Mouse (Mus musculus) Muller cell, postnatal 12 days (primary cell): ENCODE measurements around the gene Fndc3b.
"Not testable (repeated sequence)": the region's sequence is repeated elsewhere in the genome, so short reads cannot be mapped to it uniquely, and the experiment has no call there.

Source experiments
- DNase-seq: peaks from one replicate; pipeline ENCODE4 v3.0.0-alpha.2; 2015; ENCODE audit errors: inconsistent ontology term

Fndc3b gene

GRCm38 (mm10) chr3:27416786-27417185 is 294.3 kb downstream of the Fndc3b start:
- no peak for DNase-seq

GRCm38 (mm10) chr3:27413566-27413965 is 297.5 kb downstream of the Fndc3b start:
- no peak for DNase-seq

GRCm38 (mm10) chr3:27411286-27411685 is 299.8 kb downstream of the Fndc3b start:
- DNase-seq: no peak

- DNase-seq: no peak
These were observed 302.5 kb downstream of the Fndc3b start for GRCm38 (mm10) chr3:27408564-27408963.

- no peak for DNase-seq
These were observed 304.7 kb downstream of the Fndc3b start for GRCm38 (mm10) chr3:27406440-27406839.

GRCm38 (mm10) chr3:27400996-27401395 is 310.1 kb downstream of the Fndc3b start:
- DNase-seq: not testable (repeated sequence)

GRCm38 (mm10) chr3:27389923-27390322 is 321.2 kb downstream of the Fndc3b start:
- DNase-seq: no peak

- DNase-seq: no peak
These were observed 326.3 kb downstream of the Fndc3b start for GRCm38 (mm10) chr3:27384836-27385235.

GRCm38 (mm10) chr3:27377935-27378334 is 333.2 kb downstream of the Fndc3b start:
- no peak for DNase-seq

- DNase-seq: no peak
These were observed 336.7 kb downstream of the Fndc3b start for GRCm38 (mm10) chr3:27374396-27374795.

GRCm38 (mm10) chr3:27371725-27372650 is 339.1 kb downstream of the Fndc3b start:
- no peak for DNase-seq

GRCm38 (mm10) chr3:27371276-27371621 is 339.9 kb downstream of the Fndc3b start, which contains the start of gene Ghsr:
Gene Ghsr (plus strand): TSS chr3:27371351.
- DNase-seq: no peak

GRCm38 (mm10) chr3:27370582-27371275 is 340.4 kb downstream of the Fndc3b start:
- no peak for DNase-seq

- DNase-seq: peak; percentile 48
These were observed 341.0 kb downstream of the Fndc3b start for GRCm38 (mm10) chr3:27370125-27370524.
